Mouse (Mus musculus) liver, adult 2 months (tissue): ENCODE measurements at regions not wholly inside any gene's neighbourhood (a gene's known extent, or its start where the extent isn't known, plus 50 kb on each side); places are given as distances from the start of the nearest gene placed in this dataset.

Experiments
- DNase-seq: peaks from one replicate; pipeline ENCODE4 v3.0.0-alpha.2; 2011; ENCODE audit warnings: low read depth, low spot score; ENCODE audit errors: extremely low read depth
- H3K27ac ChIP-seq: fragments of 200-500 bp; replicated peaks from 2 replicates; pipeline ENCODE4 v1.5.1; 2012; ENCODE audit warnings: low read depth, mild to moderate bottlenecking, control low read depth, inconsistent platforms, low read length; ENCODE audit not compliant: insufficient read depth
- H3K27me3 ChIP-seq: fragments of 200-500 bp; 2 replicates; pipeline ENCODE4 v1.6.1; 2012; ENCODE audit warnings: mild to moderate bottlenecking, moderate library complexity, low read length, inconsistent platforms; ENCODE audit not compliant: control insufficient read depth, insufficient read depth
- H3K36me3 ChIP-seq: fragments of 200-500 bp; 2 replicates; pipeline ENCODE4 v1.6.1; 2012; ENCODE audit warnings: low read length, inconsistent platforms; ENCODE audit not compliant: control insufficient read depth, insufficient read depth
- H3K4me1 ChIP-seq: fragments of 200-500 bp; 2 replicates; pipeline ENCODE4 v1.6.1; 2011; ENCODE audit warnings: low read length; ENCODE audit not compliant: control insufficient read depth, insufficient read depth
- H3K4me3 ChIP-seq: fragments of 200-500 bp; 2 replicates; pipeline ENCODE4 v1.5.1; 2011; ENCODE audit warnings: low read depth, mild to moderate bottlenecking, control low read depth, low read length, moderate library complexity; ENCODE audit not compliant: insufficient read depth
- H3K79me2 ChIP-seq: fragments of 200-500 bp; 2 replicates; pipeline ENCODE4 v1.6.1; 2012; ENCODE audit warnings: inconsistent platforms, mild to moderate bottlenecking, low read length, moderate library complexity; ENCODE audit not compliant: control insufficient read depth, insufficient read depth
- H3K9ac ChIP-seq: fragments of 200-500 bp; 2 replicates; pipeline ENCODE4 v1.6.1; 2012; ENCODE audit warnings: low read depth, mild to moderate bottlenecking, control low read depth, inconsistent platforms, low read length
- CTCF ChIP-seq: fragments of 200-500 bp; IDR thresholded peaks from 2 replicates; pipeline ENCODE4 v1.5.1; 2011; ENCODE audit warnings: low read depth, low read length, control low read depth
- POLR2A ChIP-seq: fragments of 200-500 bp; IDR thresholded peaks from 2 replicates; pipeline ENCODE4 v1.6.1; 2011; ENCODE audit warnings: low read length, control low read depth; ENCODE audit not compliant: insufficient read depth; ENCODE audit errors: extremely low read depth
- WGBS: fragments of 180-500 bp; shearing (Covaris S2); methylation state at CpG from one replicate; pipeline ENCODE4 v1.1.7; 2018; 5-methylcytosine and 5-hydroxymethylcytosine counted together

GRCm38 (mm10) chr1:97366541-97366940, 238.4 kb upstream of the Slco6c1 start:
- no peak for TF ChIP-seq CTCF
- TF ChIP-seq POLR2A: no peak
- WGBS: 74% methylated on average over 2 of the region's 2 CpGs
- no peaks in the 10 kb centered on the region for H3K4me1 ChIP-seq
- H3K36me3 ChIP-seq: no peaks in the 10 kb centered on the region
- H3K4me3 ChIP-seq: no peak overlapping the region
- H3K9ac ChIP-seq: no peak overlapping the region
- H3K27ac ChIP-seq: no peak overlapping the region
- no peaks in the 10 kb centered on the region for H3K79me2 ChIP-seq
- no peak for DNase-seq
- H3K27me3 ChIP-seq: no peaks in the 10 kb centered on the region

GRCm38 (mm10) chr1:97319622-97320021, 191.5 kb upstream of the Slco6c1 start:
- Histone ChIP-seq H3K4me1 (no peaks in the 10 kb centered on the region), H3K27me3 (no peaks in the 10 kb centered on the region)
- WGBS: 43% methylated on average over 2 of the region's 2 CpGs

More at GRCm38 (mm10) chr1:97319622-97320021, 191.5 kb upstream of the Slco6c1 start:
- no peak overlapping the region for H3K9ac ChIP-seq
- H3K79me2 ChIP-seq: no peaks in the 10 kb centered on the region
- no peak overlapping the region for H3K27ac ChIP-seq
- peak; percentile 10 for DNase-seq
- no peaks in the 10 kb centered on the region for H3K36me3 ChIP-seq
- H3K4me3 ChIP-seq: no peak overlapping the region
- TF ChIP-seq CTCF (no peak), POLR2A (no peak)
